Mouse (Mus musculus): Measurements from ENCODE around the gene Gm609. TPM values are rescaled to one million over a fixed set of nuclear protein-coding genes. Genes with fewer than 3 reads are reported as not detected.
"Not testable (repeated sequence)": the region's sequence is repeated elsewhere in the genome, so short reads cannot be mapped to it uniquely, and the experiment has no call there.

The Gm609 gene
- polyA plus RNA-seq, 1 experiment from 2014 or later, result not detected

- no peaks in the 10 kb centered on the region for H3K27me3 ChIP-seq (ENCODE audit: control insufficient read depth, insufficient read depth, low read length)
- H3K4me2 ChIP-seq (ENCODE audit: low read depth, severe bottlenecking), result no peak overlapping the region
- H3K36me3 ChIP-seq (ENCODE audit: control insufficient read depth, insufficient read depth, low read length), result no peaks in the 10 kb centered on the region
- no peak overlapping the region for H3K4me3 ChIP-seq (ENCODE audit: low read depth, low read length)
- H3K9me3 ChIP-seq (ENCODE audit: control insufficient read depth, low read length), result no peaks in the 10 kb centered on the region
- no peak overlapping the region for H3K9ac ChIP-seq (ENCODE audit: low read length)
- ATAC-seq (ENCODE audit: insufficient number of reproducible peaks, low FRiP score, low TSS enrichment, low read depth) (no peak), DNase-seq (ENCODE audit: low spot score) (no peak)
- no peak overlapping the region for H3K27ac ChIP-seq (replicated peaks; ENCODE audit: low read depth, low read length)
- no peaks in the 10 kb centered on the region for H3K4me1 ChIP-seq (ENCODE audit: control insufficient read depth, insufficient read depth, low read length)
Measured at GRCm38 (mm10) chr16:45454762-45455161, 38.0 kb downstream of the Gm609 start.

- H3K4me1 ChIP-seq (ENCODE audit: control insufficient read depth, insufficient read depth, low read length), result no peaks in the 10 kb centered on the region
- H3K4me2 ChIP-seq (ENCODE audit: low read depth, severe bottlenecking), result no peak overlapping the region
- no peak overlapping the region for H3K9ac ChIP-seq (ENCODE audit: low read length)
- ATAC-seq (ENCODE audit: insufficient number of reproducible peaks, low FRiP score, low TSS enrichment, low read depth) (no peak), DNase-seq (ENCODE audit: low spot score) (no peak)
- H3K9me3 ChIP-seq (ENCODE audit: control insufficient read depth, low read length), result no peaks in the 10 kb centered on the region
- H3K27ac ChIP-seq (replicated peaks; ENCODE audit: low read depth, low read length), result no peak overlapping the region
- H3K36me3 ChIP-seq (ENCODE audit: control insufficient read depth, insufficient read depth, low read length), result no peaks in the 10 kb centered on the region
- no peaks in the 10 kb centered on the region for H3K27me3 ChIP-seq (ENCODE audit: control insufficient read depth, insufficient read depth, low read length)
- 71% methylated on average over 1 of the region's 1 CpGs for WGBS
- no peak overlapping the region for H3K4me3 ChIP-seq (ENCODE audit: low read depth, low read length)
Measured at GRCm38 (mm10) chr16:45437230-45437739, 55.5 kb downstream of the Gm609 start.

- no peak for ATAC-seq (ENCODE audit: insufficient number of reproducible peaks, low FRiP score, low TSS enrichment, low read depth)
- Histone ChIP-seq H3K9ac (ENCODE audit: low read length) (no peak overlapping the region), H3K9me3 (ENCODE audit: control insufficient read depth, low read length) (no peaks in the 10 kb centered on the region), H3K27ac (replicated peaks; ENCODE audit: low read depth, low read length) (no peak overlapping the region), H3K36me3 (ENCODE audit: control insufficient read depth, insufficient read depth, low read length) (no peaks in the 10 kb centered on the region), H3K27me3 (ENCODE audit: control insufficient read depth, insufficient read depth, low read length) (no peaks in the 10 kb centered on the region), H3K4me2 (ENCODE audit: low read depth, severe bottlenecking) (no peak overlapping the region), H3K4me1 (ENCODE audit: control insufficient read depth, insufficient read depth, low read length) (no peaks in the 10 kb centered on the region), H3K4me3 (ENCODE audit: low read depth, low read length) (no peak overlapping the region)
- no peak for DNase-seq (ENCODE audit: low spot score)
Measured at GRCm38 (mm10) chr16:45435591-45435990, 57.2 kb downstream of the Gm609 start.

- Histone ChIP-seq H3K4me2 (ENCODE audit: low read depth, severe bottlenecking) (no peak overlapping the region), H3K4me3 (ENCODE audit: low read depth, low read length) (no peak overlapping the region), H3K4me1 (ENCODE audit: control insufficient read depth, insufficient read depth, low read length) (no peaks in the 10 kb centered on the region), H3K27me3 (ENCODE audit: control insufficient read depth, insufficient read depth, low read length) (no peaks in the 10 kb centered on the region), H3K9me3 (ENCODE audit: control insufficient read depth, low read length) (no peaks in the 10 kb centered on the region), H3K36me3 (ENCODE audit: control insufficient read depth, insufficient read depth, low read length) (no peaks in the 10 kb centered on the region), H3K27ac (replicated peaks; ENCODE audit: low read depth, low read length) (no peak overlapping the region), H3K9ac (ENCODE audit: low read length) (no peak overlapping the region)
- WGBS, result 94% methylated on average over 9 of the region's 9 CpGs
- no peak for ATAC-seq (ENCODE audit: insufficient number of reproducible peaks, low FRiP score, low TSS enrichment, low read depth)
- DNase-seq (ENCODE audit: low spot score), result no peak
Measured at GRCm38 (mm10) chr16:45427651-45428050, 65.1 kb downstream of the Gm609 start.

- no peaks in the 10 kb centered on the region for H3K36me3 ChIP-seq (ENCODE audit: control insufficient read depth, insufficient read depth, low read length)
- H3K4me1 ChIP-seq (ENCODE audit: control insufficient read depth, insufficient read depth, low read length), result no peaks in the 10 kb centered on the region
- H3K9ac ChIP-seq (ENCODE audit: low read length), result no peak overlapping the region
- H3K27me3 ChIP-seq (ENCODE audit: control insufficient read depth, insufficient read depth, low read length), result no peaks in the 10 kb centered on the region
- H3K4me3 ChIP-seq (ENCODE audit: low read depth, low read length), result no peak overlapping the region
- no peaks in the 10 kb centered on the region for H3K9me3 ChIP-seq (ENCODE audit: control insufficient read depth, low read length)
- ATAC-seq (ENCODE audit: insufficient number of reproducible peaks, low FRiP score, low TSS enrichment, low read depth) (no peak), DNase-seq (ENCODE audit: low spot score) (no peak)
- H3K4me2 ChIP-seq (ENCODE audit: low read depth, severe bottlenecking), result no peak overlapping the region
- H3K27ac ChIP-seq (replicated peaks; ENCODE audit: low read depth, low read length), result no peak overlapping the region
Measured at GRCm38 (mm10) chr16:45413497-45413896, 79.3 kb downstream of the Gm609 start.

- 39% methylated on average over 7 of the region's 7 CpGs for WGBS
- DNase-seq (ENCODE audit: low spot score); H3K27ac ChIP-seq (replicated peaks; ENCODE audit: low read depth, low read length); H3K4me1 ChIP-seq (ENCODE audit: control insufficient read depth, insufficient read depth, low read length); H3K9me3 ChIP-seq (ENCODE audit: control insufficient read depth, low read length); H3K9ac ChIP-seq (ENCODE audit: low read length); H3K27me3 ChIP-seq (ENCODE audit: control insufficient read depth, insufficient read depth, low read length); H3K36me3 ChIP-seq (ENCODE audit: control insufficient read depth, insufficient read depth, low read length): not testable (repeated sequence)
- 0 out of 2 replicates have a peak, but pooled peaks have one; percentile 22 for ATAC-seq (ENCODE audit: insufficient number of reproducible peaks, low FRiP score, low TSS enrichment, low read depth)
- peak overlapping the region; percentile 45; the same call in 1 of the 2 replicates for H3K4me3 ChIP-seq (ENCODE audit: low read depth, low read length)
- peak overlapping the region; percentile 88; the same call in 1 of the 2 replicates for H3K4me2 ChIP-seq (ENCODE audit: low read depth, severe bottlenecking)
Measured at GRCm38 (mm10) chr16:45409064-45409446, 83.7 kb downstream of the Gm609 start.

- Histone ChIP-seq H3K36me3 (ENCODE audit: control insufficient read depth, insufficient read depth, low read length) (no peaks in the 10 kb centered on the region), H3K9me3 (ENCODE audit: control insufficient read depth, low read length) (no peaks in the 10 kb centered on the region), H3K27ac (replicated peaks; ENCODE audit: low read depth, low read length) (no peak within 1 kb of the TSS), H3K4me1 (ENCODE audit: control insufficient read depth, insufficient read depth, low read length) (no peaks in the 10 kb centered on the region), H3K4me2 (ENCODE audit: low read depth, severe bottlenecking) (peak within 1 kb of the TSS; percentile 88), H3K9ac (ENCODE audit: low read length) (peak within 1 kb of the TSS; percentile 45), H3K27me3 (ENCODE audit: control insufficient read depth, insufficient read depth, low read length) (no peaks in the 10 kb centered on the region), H3K4me3 (ENCODE audit: low read depth, low read length) (peak within 1 kb of the TSS; percentile 45)
- 0% methylated on average over 28 of the region's 28 CpGs for WGBS
- ATAC-seq (ENCODE audit: insufficient number of reproducible peaks, low FRiP score, low TSS enrichment, low read depth) (peak; percentile 74; the same call in 1 of the 2 replicates), DNase-seq (ENCODE audit: low spot score) (peak; percentile 55)
Measured at GRCm38 (mm10) chr16:45408425-45409063, 84.2 kb downstream of the Gm609 start, which contains the start of gene Cd200. Gene Cd200, minus strand, starts transcription at chr16:45409053.

- peak overlapping the region; percentile 45 for H3K4me3 ChIP-seq (ENCODE audit: low read depth, low read length)
- peak overlapping the region; percentile 88 for H3K4me2 ChIP-seq (ENCODE audit: low read depth, severe bottlenecking)
- no peak for DNase-seq (ENCODE audit: low spot score)
- H3K9ac ChIP-seq (ENCODE audit: low read length), result no peak overlapping the region
- no peaks in the 10 kb centered on the region for H3K27me3 ChIP-seq (ENCODE audit: control insufficient read depth, insufficient read depth, low read length)
- ATAC-seq (ENCODE audit: insufficient number of reproducible peaks, low FRiP score, low TSS enrichment, low read depth), result no peak
- 45% methylated on average over 9 of the region's 9 CpGs for WGBS
- no peaks in the 10 kb centered on the region for H3K36me3 ChIP-seq (ENCODE audit: control insufficient read depth, insufficient read depth, low read length)
- no peak overlapping the region for H3K27ac ChIP-seq (replicated peaks; ENCODE audit: low read depth, low read length)
- no peaks in the 10 kb centered on the region for H3K9me3 ChIP-seq (ENCODE audit: control insufficient read depth, low read length)
- H3K4me1 ChIP-seq (ENCODE audit: control insufficient read depth, insufficient read depth, low read length), result no peaks in the 10 kb centered on the region
Measured at GRCm38 (mm10) chr16:45407645-45408400, 84.9 kb downstream of the Gm609 start.
